Mouse (Mus musculus) liver, adult 2 months (tissue): Measurements from ENCODE around the gene Klf4.

ENCODE experiments used
- CTCF ChIP-seq: fragments of 200-500 bp; IDR thresholded peaks from 2 replicates; pipeline ENCODE4 v1.5.1; 2011; ENCODE audit warnings: low read depth, low read length, control low read depth
- POLR2A ChIP-seq: fragments of 200-500 bp; IDR thresholded peaks from 2 replicates; pipeline ENCODE4 v1.6.1; 2011; ENCODE audit warnings: low read length, control low read depth; ENCODE audit not compliant: insufficient read depth; ENCODE audit errors: extremely low read depth

DNA sequence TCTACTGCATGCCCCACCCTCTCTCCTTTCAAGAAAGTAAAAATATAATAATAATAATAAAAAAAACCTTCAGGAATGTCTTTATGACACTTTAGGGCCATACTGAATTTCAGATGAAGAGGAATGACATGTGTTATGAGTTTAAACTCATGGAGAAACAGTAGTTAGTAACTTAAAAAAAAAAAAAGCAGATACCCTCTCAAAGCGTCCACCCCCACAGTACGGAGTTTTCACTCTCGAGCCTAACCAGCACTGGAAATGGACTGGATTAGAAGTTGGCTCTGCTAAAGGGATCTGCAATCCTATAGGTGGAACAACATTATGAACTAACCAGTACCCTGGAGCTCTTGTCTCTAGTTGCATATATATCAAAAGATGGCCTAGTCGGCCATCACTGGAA lies 3.9 kb downstream of the Klf4 start:
- TF ChIP-seq CTCF (no peak), POLR2A (no peak)
